Mouse (Mus musculus) MEL-GATA-1-ER (cell line): ENCODE results near the gene Serpine1.

Experiments
- DNase-seq: peaks from one replicate; pipeline ENCODE4 v3.0.0-alpha.2; 2012; ENCODE audit warnings: low read depth; ENCODE audit errors: extremely low read depth

Gene Serpine1

GRCm38 (mm10) chr5:137096037-137096436 is 24.0 kb upstream of the Serpine1 start:
- DNase-seq, result no peak

GRCm38 (mm10) chr5:137095135-137095534 is 23.1 kb upstream of the Serpine1 start:
- no peak for DNase-seq

GRCm38 (mm10) chr5:137093720-137094119 is 21.7 kb upstream of the Serpine1 start:
- no peak for DNase-seq

GRCm38 (mm10) chr5:137091560-137091959 is 19.5 kb upstream of the Serpine1 start:
- no peak for DNase-seq

GRCm38 (mm10) chr5:137090870-137091269 is 18.8 kb upstream of the Serpine1 start:
- DNase-seq, result no peak

GRCm38 (mm10) chr5:137087410-137087809 is 15.3 kb upstream of the Serpine1 start:
- no peak for DNase-seq

- no peak for DNase-seq
Observed at GRCm38 (mm10) chr5:137085731-137086130, 13.7 kb upstream of the Serpine1 start.

GRCm38 (mm10) chr5:137085021-137085420 is 13.0 kb upstream of the Serpine1 start:
- peak; percentile 75 for DNase-seq

- DNase-seq, result no peak
Observed at GRCm38 (mm10) chr5:137083051-137083450, 11.0 kb upstream of the Serpine1 start.

GRCm38 (mm10) chr5:137079849-137080248 is 7.8 kb upstream of the Serpine1 start:
- DNase-seq, result peak; percentile 64

GRCm38 (mm10) chr5:137078616-137079015 is 6.5 kb upstream of the Serpine1 start:
- no peak for DNase-seq

GRCm38 (mm10) chr5:137078041-137078440 is 6.0 kb upstream of the Serpine1 start:
- no peak for DNase-seq

GRCm38 (mm10) chr5:137077187-137077586 is 5.1 kb upstream of the Serpine1 start:
- no peak for DNase-seq

- DNase-seq, result peak; percentile 83
Observed at GRCm38 (mm10) chr5:137076191-137076930, 4.3 kb upstream of the Serpine1 start.

GRCm38 (mm10) chr5:137075726-137076125 is 3.7 kb upstream of the Serpine1 start:
- no peak for DNase-seq

GRCm38 (mm10) chr5:137074191-137074651 is 2.2 kb upstream of the Serpine1 start:
- DNase-seq, result no peak

GRCm38 (mm10) chr5:137073141-137073540 is 1.1 kb upstream of the Serpine1 start:
- DNase-seq, result no peak

GRCm38 (mm10) chr5:137070881-137071605 is 1.0 kb downstream of the Serpine1 start:
- DNase-seq, result no peak

GRCm38 (mm10) chr5:137068711-137069110 is 3.4 kb downstream of the Serpine1 start:
- DNase-seq, result no peak

- no peak for DNase-seq
Observed at GRCm38 (mm10) chr5:137065923-137066322, 6.1 kb downstream of the Serpine1 start.

GRCm38 (mm10) chr5:137065454-137065853 is 6.6 kb downstream of the Serpine1 start:
- DNase-seq, result no peak

- DNase-seq, result no peak
Observed at GRCm38 (mm10) chr5:137062601-137063000, 9.5 kb downstream of the Serpine1 start.
